Mouse (Mus musculus) liver, postnatal 0 days (tissue): Measurements from ENCODE around the gene Tm9sf2.
"Not testable (repeated sequence)": the region's sequence is repeated elsewhere in the genome, so short reads cannot be mapped to it uniquely, and the experiment has no call there.

Source experiments
- CTCF ChIP-seq: sonication (generic); IDR thresholded peaks from 2 replicates; pipeline ENCODE4 v1.5.1; 2016; ENCODE audit warnings: antibody characterized with exemption, low read depth
- EP300 ChIP-seq: IDR thresholded peaks from 2 replicates; pipeline ENCODE4 v1.6.1; 2016; ENCODE audit warnings: antibody characterized with exemption, low read depth, mild to moderate bottlenecking

- TF ChIP-seq CTCF, EP300: not testable (repeated sequence)
These were observed 38.8 kb upstream of the Tm9sf2 start for GRCm38 (mm10) chr14:122068036-122068435.
